Mouse (Mus musculus) T-helper 1 cell (primary cell): ENCODE results near the gene Mboat7.
"Not testable (repeated sequence)": the region's sequence is repeated elsewhere in the genome, so short reads cannot be mapped to it uniquely, and the experiment has no call there.

ENCODE experiments used
- in situ Hi-C: fragments of 300-600 bp; cut with MboI, MseI; formaldehyde crosslinking; loops from one replicate; pipeline ENCODE4 v1.15.1; 2025; ENCODE audit warnings: high pct_unique_total_duplicates

The Mboat7 gene

GRCm38 (mm10) chr7:3692987-3693808 lies at the start of gene Mboat7:
Gene Mboat7 (minus strand): TSS chr7:3693523.
- in situ Hi-C loops, result no loop called here

GRCm38 (mm10) chr7:3732675-3733074 lies 39.4 kb upstream of the Mboat7 start:
- in situ Hi-C loops, result not testable (repeated sequence)

- in situ Hi-C loops, result loop anchor here (5.0 kb wide), 1 partner anchor 107 kb away; no protein-coding TSS in a partner anchor
Observed at GRCm38 (mm10) chr7:3725459-3725858, 32.1 kb upstream of the Mboat7 start.

- in situ Hi-C loops, result not testable (repeated sequence)
Observed at GRCm38 (mm10) chr7:3720268-3720667, 26.9 kb upstream of the Mboat7 start, which contains the start of gene Pirb. Gene Pirb (minus strand): TSS chr7:3720391.

GRCm38 (mm10) chr7:3715249-3715648 lies 21.9 kb upstream of the Mboat7 start:
- in situ Hi-C loops, result loop anchor here (5.0 kb wide), 1 partner anchor 177 kb away; no protein-coding TSS in a partner anchor

- in situ Hi-C loops, result loop anchor here (5.0 kb wide), 1 partner anchor 65 kb away; no protein-coding TSS in a partner anchor
Observed at GRCm38 (mm10) chr7:3712264-3712942, 19.1 kb upstream of the Mboat7 start.

- in situ Hi-C loops, result no loop called here
Observed at GRCm38 (mm10) chr7:3709000-3709399, 15.7 kb upstream of the Mboat7 start.

- in situ Hi-C loops, result not testable (repeated sequence)
Observed at GRCm38 (mm10) chr7:3708447-3708980, 15.2 kb upstream of the Mboat7 start.

- in situ Hi-C loops, result no loop called here
Observed at GRCm38 (mm10) chr7:3707568-3708413, 14.5 kb upstream of the Mboat7 start.

- in situ Hi-C loops, result no loop called here
Observed at GRCm38 (mm10) chr7:3707027-3707426, 13.7 kb upstream of the Mboat7 start.

- in situ Hi-C loops, result no loop called here
Observed at GRCm38 (mm10) chr7:3706343-3706934, 13.1 kb upstream of the Mboat7 start.

GRCm38 (mm10) chr7:3705911-3706310 lies 12.6 kb upstream of the Mboat7 start:
- in situ Hi-C loops, result no loop called here

- in situ Hi-C loops, result not testable (repeated sequence)
Observed at GRCm38 (mm10) chr7:3705461-3705860, 12.1 kb upstream of the Mboat7 start.

GRCm38 (mm10) chr7:3704475-3704874 lies 11.2 kb upstream of the Mboat7 start:
- in situ Hi-C loops, result no loop called here

GRCm38 (mm10) chr7:3703879-3704441 lies 10.6 kb upstream of the Mboat7 start, which contains the start of gene Rps9:
Gene Rps9 (plus strand): TSS chr7:3703993.
- in situ Hi-C loops, result no loop called here

- in situ Hi-C loops, result no loop called here
Observed at GRCm38 (mm10) chr7:3703148-3703878, 10.0 kb upstream of the Mboat7 start.

- in situ Hi-C loops, result no loop called here
Observed at GRCm38 (mm10) chr7:3698471-3698870, 5.1 kb upstream of the Mboat7 start.

GRCm38 (mm10) chr7:3694949-3695305 lies 1.6 kb upstream of the Mboat7 start:
- in situ Hi-C loops, result not testable (repeated sequence)

- in situ Hi-C loops, result no loop called here
Observed at GRCm38 (mm10) chr7:3694076-3694948, 989 bp upstream of the Mboat7 start.
